Mouse (Mus musculus): ENCODE data around the gene Phf23. TPM values are rescaled to one million over a fixed set of nuclear protein-coding genes. Genes with fewer than 3 reads are reported as not detected.

The Phf23 gene
- 24.2 TPM for polyA plus RNA-seq (2014; fragmentation: Illumina TruSeq; extraction: RNeasy Lipid Tissue Mini Kit (QIAGEN cat#74804))

GRCm38 (mm10) chr11:69995391-69995960, at the start of gene Phf23:
Phf23 (plus strand) TSS chr11:69995777.

GRCm38 (mm10) chr11:69948066-69948762, 47.4 kb upstream of the Phf23 start, which contains the start of gene Slc2a4:
Slc2a4 (minus strand) TSS chr11:69948188.

GRCm38 (mm10) chr11:69964650-69965270, 30.8 kb upstream of the Phf23 start, which contains the start of gene Cldn7:
Cldn7 (plus strand) TSS chr11:69964779.

GRCm38 (mm10) chr11:69981141-69981762, 14.3 kb upstream of the Phf23 start, which contains the start of gene Ctdnep1:
Ctdnep1 (plus strand) TSS chr11:69981156.

GRCm38 (mm10) chr11:69982225-69982624, 13.4 kb upstream of the Phf23 start, which contains the start of gene Elp5:
Elp5 (minus strand) TSS chr11:69982517.

GRCm38 (mm10) chr11:69990850-69991691, 4.5 kb upstream of the Phf23 start, which contains the start of gene Gabarap:
Gabarap (plus strand) TSS chr11:69991143.

GRCm38 (mm10) chr11:70000396-70000898, 4.9 kb downstream of the Phf23 start, which contains the start of gene Dvl2:
Dvl2 (plus strand) TSS chr11:70000595.

GRCm38 (mm10) chr11:70014880-70015558, 19.4 kb downstream of the Phf23 start, which contains the start of gene Acadvl:
Acadvl (minus strand) TSS chr11:70015411.

GRCm38 (mm10) chr11:70016669-70017068, 21.1 kb downstream of the Phf23 start, which contains the start of gene Dlg4:
Dlg4 (plus strand) TSS chr11:70016942.

Other genes with a start within 250 kb of the Phf23 start
- gene Polr2a, start 237.1 kb upstream of the Phf23 start, polyA plus RNA-seq (2014; fragmentation: Illumina TruSeq; extraction: RNeasy Lipid Tissue Mini Kit (QIAGEN cat#74804)), result 38.0 TPM
- gene Slc35g3, start 233.8 kb upstream of the Phf23 start, polyA plus RNA-seq (2014; fragmentation: Illumina TruSeq; extraction: RNeasy Lipid Tissue Mini Kit (QIAGEN cat#74804)), result 0.48 TPM
- 26.4 TPM for gene Zbtb4, start 229.9 kb upstream of the Phf23 start, polyA plus RNA-seq (2014; fragmentation: Illumina TruSeq; extraction: RNeasy Lipid Tissue Mini Kit (QIAGEN cat#74804))
- gene Chrnb1, start 199.8 kb upstream of the Phf23 start, polyA plus RNA-seq (2014; fragmentation: Illumina TruSeq; extraction: RNeasy Lipid Tissue Mini Kit (QIAGEN cat#74804)), result 3.4 TPM
- gene Fgf11, start 193.9 kb upstream of the Phf23 start, polyA plus RNA-seq (2014; fragmentation: Illumina TruSeq; extraction: RNeasy Lipid Tissue Mini Kit (QIAGEN cat#74804)), result 7.0 TPM
- 1.2 TPM for gene Tmem102, start 190.2 kb upstream of the Phf23 start, polyA plus RNA-seq (2014; fragmentation: Illumina TruSeq; extraction: RNeasy Lipid Tissue Mini Kit (QIAGEN cat#74804))
- not detected for gene Gm39566, start 180.5 kb upstream of the Phf23 start, polyA plus RNA-seq (2014; fragmentation: Illumina TruSeq; extraction: RNeasy Lipid Tissue Mini Kit (QIAGEN cat#74804))
- not detected for gene Spem2, start 177.3 kb upstream of the Phf23 start, polyA plus RNA-seq (2014; fragmentation: Illumina TruSeq; extraction: RNeasy Lipid Tissue Mini Kit (QIAGEN cat#74804))
- not detected for gene Spem1, start 173.6 kb upstream of the Phf23 start, polyA plus RNA-seq (2014; fragmentation: Illumina TruSeq; extraction: RNeasy Lipid Tissue Mini Kit (QIAGEN cat#74804))
- 1.4 TPM for gene Nlgn2, start 158.0 kb upstream of the Phf23 start, polyA plus RNA-seq (2014; fragmentation: Illumina TruSeq; extraction: RNeasy Lipid Tissue Mini Kit (QIAGEN cat#74804))
- 16.6 TPM for gene Tmem256, start 157.3 kb upstream of the Phf23 start, polyA plus RNA-seq (2014; fragmentation: Illumina TruSeq; extraction: RNeasy Lipid Tissue Mini Kit (QIAGEN cat#74804))
- gene Plscr3, start 149.4 kb upstream of the Phf23 start, polyA plus RNA-seq (2014; fragmentation: Illumina TruSeq; extraction: RNeasy Lipid Tissue Mini Kit (QIAGEN cat#74804)), result 1.2 TPM
- 0.26 TPM for gene Tnk1, start 137.0 kb upstream of the Phf23 start, polyA plus RNA-seq (2014; fragmentation: Illumina TruSeq; extraction: RNeasy Lipid Tissue Mini Kit (QIAGEN cat#74804))
- gene Tmem95, start 117.8 kb upstream of the Phf23 start, polyA plus RNA-seq (2014; fragmentation: Illumina TruSeq; extraction: RNeasy Lipid Tissue Mini Kit (QIAGEN cat#74804)), result not detected
- 2.4 TPM for gene Kctd11, start 114.4 kb upstream of the Phf23 start, polyA plus RNA-seq (2014; fragmentation: Illumina TruSeq; extraction: RNeasy Lipid Tissue Mini Kit (QIAGEN cat#74804))
- gene Acap1, start 100.2 kb upstream of the Phf23 start, polyA plus RNA-seq (2014; fragmentation: Illumina TruSeq; extraction: RNeasy Lipid Tissue Mini Kit (QIAGEN cat#74804)), result not detected
- gene 2810408A11Rik, start 94.8 kb upstream of the Phf23 start, polyA plus RNA-seq (2014; fragmentation: Illumina TruSeq; extraction: RNeasy Lipid Tissue Mini Kit (QIAGEN cat#74804)), result 2.4 TPM
- 4.1 TPM for gene Neurl4, start 94.7 kb upstream of the Phf23 start, polyA plus RNA-seq (2014; fragmentation: Illumina TruSeq; extraction: RNeasy Lipid Tissue Mini Kit (QIAGEN cat#74804))
- gene Gps2, start 81.9 kb upstream of the Phf23 start, polyA plus RNA-seq (2014; fragmentation: Illumina TruSeq; extraction: RNeasy Lipid Tissue Mini Kit (QIAGEN cat#74804)), result 21.7 TPM
- gene Eif5a, start 73.8 kb upstream of the Phf23 start, polyA plus RNA-seq (2014; fragmentation: Illumina TruSeq; extraction: RNeasy Lipid Tissue Mini Kit (QIAGEN cat#74804)), result 199 TPM
- gene Ybx2, start 60.0 kb upstream of the Phf23 start, polyA plus RNA-seq (2014; fragmentation: Illumina TruSeq; extraction: RNeasy Lipid Tissue Mini Kit (QIAGEN cat#74804)), result 6.4 TPM
- 0.63 TPM for gene Slc2a4, start 47.6 kb upstream of the Phf23 start, polyA plus RNA-seq (2014; fragmentation: Illumina TruSeq; extraction: RNeasy Lipid Tissue Mini Kit (QIAGEN cat#74804))
- gene Cldn7, start 31.0 kb upstream of the Phf23 start, polyA plus RNA-seq (2014; fragmentation: Illumina TruSeq; extraction: RNeasy Lipid Tissue Mini Kit (QIAGEN cat#74804)), result 2.6 TPM
- gene Ctdnep1, start 14.6 kb upstream of the Phf23 start, polyA plus RNA-seq (2014; fragmentation: Illumina TruSeq; extraction: RNeasy Lipid Tissue Mini Kit (QIAGEN cat#74804)), result 63.2 TPM
- 5.8 TPM for gene Elp5, start 13.3 kb upstream of the Phf23 start, polyA plus RNA-seq (2014; fragmentation: Illumina TruSeq; extraction: RNeasy Lipid Tissue Mini Kit (QIAGEN cat#74804))
- gene Gabarap, start 4.6 kb upstream of the Phf23 start, polyA plus RNA-seq (2014; fragmentation: Illumina TruSeq; extraction: RNeasy Lipid Tissue Mini Kit (QIAGEN cat#74804)), result 449 TPM
- 1.8 TPM for gene Dvl2, start 4.8 kb downstream of the Phf23 start, polyA plus RNA-seq (2014; fragmentation: Illumina TruSeq; extraction: RNeasy Lipid Tissue Mini Kit (QIAGEN cat#74804))
- 5.8 TPM for gene Acadvl, start 19.6 kb downstream of the Phf23 start, polyA plus RNA-seq (2014; fragmentation: Illumina TruSeq; extraction: RNeasy Lipid Tissue Mini Kit (QIAGEN cat#74804))
- 1.7 TPM for gene Dlg4, start 21.2 kb downstream of the Phf23 start, polyA plus RNA-seq (2014; fragmentation: Illumina TruSeq; extraction: RNeasy Lipid Tissue Mini Kit (QIAGEN cat#74804))
- gene Asgr1, start 58.3 kb downstream of the Phf23 start, polyA plus RNA-seq (2014; fragmentation: Illumina TruSeq; extraction: RNeasy Lipid Tissue Mini Kit (QIAGEN cat#74804)), result not detected
- 0.80 TPM for gene Asgr2, start 96.9 kb downstream of the Phf23 start, polyA plus RNA-seq (2014; fragmentation: Illumina TruSeq; extraction: RNeasy Lipid Tissue Mini Kit (QIAGEN cat#74804))
- 21.9 TPM for gene Mgl2, start 134.6 kb downstream of the Phf23 start, polyA plus RNA-seq (2014; fragmentation: Illumina TruSeq; extraction: RNeasy Lipid Tissue Mini Kit (QIAGEN cat#74804))
- gene Clec10a, start 160.4 kb downstream of the Phf23 start, polyA plus RNA-seq (2014; fragmentation: Illumina TruSeq; extraction: RNeasy Lipid Tissue Mini Kit (QIAGEN cat#74804)), result 3.7 TPM
- not detected for gene Slc16a11, start 217.0 kb downstream of the Phf23 start, polyA plus RNA-seq (2014; fragmentation: Illumina TruSeq; extraction: RNeasy Lipid Tissue Mini Kit (QIAGEN cat#74804))
- 3.1 TPM for gene Slc16a13, start 225.3 kb downstream of the Phf23 start, polyA plus RNA-seq (2014; fragmentation: Illumina TruSeq; extraction: RNeasy Lipid Tissue Mini Kit (QIAGEN cat#74804))
- 7.3 TPM for gene Bcl6b, start 234.0 kb downstream of the Phf23 start, polyA plus RNA-seq (2014; fragmentation: Illumina TruSeq; extraction: RNeasy Lipid Tissue Mini Kit (QIAGEN cat#74804))
- 2.4 TPM for gene 0610010K14Rik, start 242.1 kb downstream of the Phf23 start, polyA plus RNA-seq (2014; fragmentation: Illumina TruSeq; extraction: RNeasy Lipid Tissue Mini Kit (QIAGEN cat#74804))
- gene Gm21988, start 244.1 kb downstream of the Phf23 start, polyA plus RNA-seq (2014; fragmentation: Illumina TruSeq; extraction: RNeasy Lipid Tissue Mini Kit (QIAGEN cat#74804)), result 0.37 TPM
- 25.1 TPM for gene Rnasek, start 244.1 kb downstream of the Phf23 start, polyA plus RNA-seq (2014; fragmentation: Illumina TruSeq; extraction: RNeasy Lipid Tissue Mini Kit (QIAGEN cat#74804))

Data from ovary, adult 10 weeks (tissue).